ENCODE assay signal across 8 mouse cellular contexts in the genomic region with DNA sequence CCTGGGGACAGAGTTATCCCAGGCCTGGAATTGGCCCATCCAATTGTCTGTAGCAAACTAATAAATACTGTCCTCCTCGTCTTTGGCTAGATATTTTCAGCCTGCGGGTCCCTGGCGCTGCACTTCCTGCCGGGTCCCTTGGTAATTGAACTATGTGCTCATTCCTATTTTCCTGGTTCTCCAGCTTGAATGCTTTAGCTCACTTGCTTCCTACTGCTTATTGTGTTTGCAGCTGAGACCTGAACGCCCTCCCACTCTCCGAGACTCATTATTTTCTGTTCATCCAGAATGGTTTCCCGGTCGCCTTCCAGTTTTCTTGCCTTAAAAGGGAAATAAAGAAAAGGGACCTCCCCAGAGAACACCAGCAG.
DNase-seq lines count a peak whose midpoint lies in the region; ATAC-seq and TF ChIP-seq lines count a peak whose summit lies in the region.
"Had no signal": no experiment of that assay in that cellular context is flagged by ENCODE, and none has a peak within 500 bp of the region (broad histone marks: within the 10 kb centered on the region; RNA-seq: fewer than 3 reads in every experiment).

No protein-coding gene starts in this region.

- no peak for ATAC-seq in forebrain, embryonic 12.5 days (ENCODE audit: low FRiP score)
- ATAC-seq in hindbrain, embryonic 12.5 days (ENCODE audit: low FRiP score): no peak
- ATAC-seq in midbrain, embryonic 16.5 days: no peak
- ATAC-seq in liver, embryonic 12.5 days: no peak

- no peaks in the 10 kb centered on the region for H3K36me3 ChIP-seq in forebrain, embryonic 12.5 days (replicated peaks)
- H3K36me3 ChIP-seq in hindbrain, embryonic 12.5 days: no peaks in the 10 kb centered on the region
- H3K36me3 ChIP-seq in midbrain, embryonic 16.5 days (ENCODE audit: control insufficient read depth, insufficient read depth, low read length): no peaks in the 10 kb centered on the region
- H3K36me3 ChIP-seq in liver, embryonic 12.5 days: peaks cover 11% of the 10 kb centered on the region

- no peak for DNase-seq in layer of hippocampus, adult 2 months (ENCODE audit: low spot score in 2 of 2)
- DNase-seq in layer of hippocampus, postnatal 10 days (ENCODE audit: low spot score in 2 of 2): no peak
- DNase-seq in layer of hippocampus, adult 8-10 months (ENCODE audit: low spot score in 2 of 2): no peak
- DNase-seq: right cerebral cortex, adult 18-20 months had no signal

- H3K4me2 ChIP-seq in forebrain, embryonic 12.5 days: no peak overlapping the region
- H3K4me2 ChIP-seq in hindbrain, embryonic 12.5 days (replicated peaks): no peak overlapping the region
- no peak overlapping the region for H3K4me2 ChIP-seq in midbrain, embryonic 16.5 days (ENCODE audit: low read length)
- no peak overlapping the region for H3K4me2 ChIP-seq in liver, embryonic 12.5 days

- no peak overlapping the region for H3K4me3 ChIP-seq in layer of hippocampus, adult 2 months
- no peak overlapping the region for H3K4me3 ChIP-seq in forebrain, embryonic 12.5 days (replicated peaks)
- H3K4me3 ChIP-seq in hindbrain, embryonic 12.5 days: no peak overlapping the region
- H3K4me3 ChIP-seq in midbrain, embryonic 16.5 days (ENCODE audit: low read depth, low read length): no peak overlapping the region
- no peak overlapping the region for H3K4me3 ChIP-seq in liver, embryonic 12.5 days

- no peaks in the 10 kb centered on the region for H3K9me3 ChIP-seq in forebrain, embryonic 12.5 days
- no peaks in the 10 kb centered on the region for H3K9me3 ChIP-seq in hindbrain, embryonic 12.5 days (replicated peaks)
- no peaks in the 10 kb centered on the region for H3K9me3 ChIP-seq in midbrain, embryonic 16.5 days (replicated peaks; ENCODE audit: control insufficient read depth, low read length, poor library complexity, severe bottlenecking)
- no peaks in the 10 kb centered on the region for H3K9me3 ChIP-seq in liver, embryonic 12.5 days (replicated peaks)

- peaks cover 10% of the 10 kb centered on the region for H3K4me1 ChIP-seq in forebrain, embryonic 12.5 days
- peaks cover 8% of the 10 kb centered on the region for H3K4me1 ChIP-seq in hindbrain, embryonic 12.5 days
- H3K4me1 ChIP-seq in midbrain, embryonic 16.5 days (ENCODE audit: control insufficient read depth, insufficient read depth, low read length): peaks cover 7% of the 10 kb centered on the region
- peaks cover 34% of the 10 kb centered on the region for H3K4me1 ChIP-seq in liver, embryonic 12.5 days

- no peak for TF ChIP-seq CTCF in layer of hippocampus, adult 2 months (conservative IDR thresholded peaks at IDR 0.05)

- 0 out of 2 replicates have a peak overlapping the region, but pooled peaks have one; percentile 40 for H3K9ac ChIP-seq in forebrain, embryonic 12.5 days
- H3K9ac ChIP-seq in hindbrain, embryonic 12.5 days: no peak overlapping the region
- H3K9ac ChIP-seq in midbrain, embryonic 16.5 days (ENCODE audit: low read depth, low read length): no peak overlapping the region
- no peak overlapping the region for H3K9ac ChIP-seq in liver, embryonic 12.5 days

- 15% methylated on average over 8 of the region's 8 CpGs for WGBS in forebrain, embryonic 12.5 days
- WGBS in hindbrain, embryonic 12.5 days: 43% methylated on average over 8 of the region's 8 CpGs
- WGBS in midbrain, embryonic 16.5 days: 29% methylated on average over 8 of the region's 8 CpGs
- WGBS in liver, embryonic 12.5 days (ENCODE audit: insufficient replicate concordance): 84% methylated on average over 8 of the region's 8 CpGs

- no peaks in the 10 kb centered on the region for H3K27me3 ChIP-seq in forebrain, embryonic 12.5 days
- H3K27me3 ChIP-seq in hindbrain, embryonic 12.5 days: no peaks in the 10 kb centered on the region
- H3K27me3 ChIP-seq in midbrain, embryonic 16.5 days (ENCODE audit: control insufficient read depth, insufficient read depth, low read depth, low read length): no peaks in the 10 kb centered on the region
- H3K27me3 ChIP-seq in liver, embryonic 12.5 days (replicated peaks): no peaks in the 10 kb centered on the region

- H3K27ac ChIP-seq in layer of hippocampus, adult 2 months: peak overlapping the region; percentile 83
- peak overlapping the region; percentile 50; the same call in 1 of the 2 replicates for H3K27ac ChIP-seq in forebrain, embryonic 12.5 days
- H3K27ac ChIP-seq in hindbrain, embryonic 12.5 days: peak overlapping the region; percentile 60
- peak overlapping the region; percentile 44 for H3K27ac ChIP-seq in midbrain, embryonic 16.5 days (ENCODE audit: low read length)
- H3K27ac ChIP-seq in liver, embryonic 12.5 days: no peak overlapping the region
